Mouse (Mus musculus): ENCODE measurements around the gene Vmn1r167. TPM values are rescaled to one million over a fixed set of nuclear protein-coding genes. Genes with fewer than 3 reads are reported as not detected.
"Not testable (repeated sequence)": the region's sequence is repeated elsewhere in the genome, so short reads cannot be mapped to it uniquely, and the experiment has no call there.

The Vmn1r167 gene
- polyA plus RNA-seq (2015; fragmentation: Nextera tagmentation; extraction: Ambion mirVana), result not detected in 2 replicates

GRCm38 (mm10) chr7:23507106-23507505 is at the start of gene Vmn1r167:
Gene Vmn1r167 (minus strand): TSS chr7:23507206.
- H3K4me3 ChIP-seq (replicated peaks); H3K4me2 ChIP-seq (replicated peaks); H3K36me3 ChIP-seq; H3K27ac ChIP-seq (replicated peaks); ATAC-seq (ENCODE audit: insufficient number of reproducible peaks, low FRiP score, low TSS enrichment, low read depth); H3K9ac ChIP-seq; H3K4me1 ChIP-seq; H3K27me3 ChIP-seq: not testable (repeated sequence)
- peaks cover 10% of the 10 kb centered on the region; the same call in 1 of the 2 replicates for H3K9me3 ChIP-seq (replicated peaks)
- WGBS, result 80% methylated on average over 2 of the region's 2 CpGs

GRCm38 (mm10) chr7:23539432-23539831 is 32.4 kb upstream of the Vmn1r167 start, which contains the start of gene Vmn1r168:
Gene Vmn1r168 (plus strand): TSS chr7:23539732.
- H3K4me1 ChIP-seq; H3K4me2 ChIP-seq (replicated peaks); H3K36me3 ChIP-seq; ATAC-seq (ENCODE audit: insufficient number of reproducible peaks, low FRiP score, low TSS enrichment, low read depth); H3K27ac ChIP-seq (replicated peaks); H3K9ac ChIP-seq; H3K27me3 ChIP-seq; H3K9me3 ChIP-seq (replicated peaks); H3K4me3 ChIP-seq (replicated peaks): not testable (repeated sequence)
- no CpG with 5 or more reads among the region's 1 CpGs for WGBS

DNA sequence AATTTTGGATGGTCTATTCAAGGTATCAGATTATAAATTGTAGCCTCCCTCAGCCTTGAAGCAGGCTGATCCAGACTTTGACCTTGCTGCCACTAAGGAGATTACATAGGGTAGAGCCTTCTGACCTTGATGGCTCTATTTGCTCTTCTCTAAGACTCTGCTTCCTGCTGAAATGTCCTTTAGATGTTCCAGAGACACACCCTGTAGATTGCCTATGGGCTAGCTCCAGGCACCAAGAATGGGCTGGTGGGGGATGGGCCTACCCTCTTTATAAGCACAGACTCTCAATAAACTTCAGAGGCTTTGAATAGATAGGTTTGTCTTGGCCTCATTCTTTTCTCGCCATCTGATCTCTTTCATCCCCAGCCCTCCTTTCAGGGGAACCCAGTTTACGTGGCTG is 34.1 kb downstream of the Vmn1r167 start:
- not testable (repeated sequence) for H3K9me3 ChIP-seq (replicated peaks); H3K36me3 ChIP-seq; H3K4me1 ChIP-seq; H3K4me3 ChIP-seq (replicated peaks); H3K9ac ChIP-seq; H3K27ac ChIP-seq (replicated peaks); ATAC-seq (ENCODE audit: insufficient number of reproducible peaks, low FRiP score, low TSS enrichment, low read depth); H3K4me2 ChIP-seq (replicated peaks); H3K27me3 ChIP-seq
- WGBS, result 70% methylated on average over 2 of the region's 2 CpGs

GRCm38 (mm10) chr7:23470832-23471231 is 36.2 kb downstream of the Vmn1r167 start:
- not testable (repeated sequence) for H3K4me1 ChIP-seq; H3K27ac ChIP-seq (replicated peaks); H3K36me3 ChIP-seq; H3K27me3 ChIP-seq; H3K4me2 ChIP-seq (replicated peaks); H3K9me3 ChIP-seq (replicated peaks); ATAC-seq (ENCODE audit: insufficient number of reproducible peaks, low FRiP score, low TSS enrichment, low read depth); H3K4me3 ChIP-seq (replicated peaks); H3K9ac ChIP-seq
- 60% methylated on average over 3 of the region's 3 CpGs for WGBS

GRCm38 (mm10) chr7:23470201-23470600 is 36.8 kb downstream of the Vmn1r167 start:
- H3K9me3 ChIP-seq (replicated peaks); H3K4me1 ChIP-seq; ATAC-seq (ENCODE audit: insufficient number of reproducible peaks, low FRiP score, low TSS enrichment, low read depth); H3K9ac ChIP-seq; H3K4me3 ChIP-seq (replicated peaks); H3K27me3 ChIP-seq; H3K27ac ChIP-seq (replicated peaks); H3K36me3 ChIP-seq; H3K4me2 ChIP-seq (replicated peaks): not testable (repeated sequence)
- WGBS, result 72% methylated on average over 3 of the region's 3 CpGs

Other genes starting within 250 kb of the Vmn1r167 start
- gene Gm6902, start 228.3 kb downstream of the Vmn1r167 start, polyA plus RNA-seq (2015; fragmentation: Nextera tagmentation; extraction: Ambion mirVana), result not detected in 2 replicates
- not detected in 2 replicates for gene Nlrp4e, start 206.0 kb downstream of the Vmn1r167 start, polyA plus RNA-seq (2015; fragmentation: Nextera tagmentation; extraction: Ambion mirVana)
- 0.07 TPM in 1 of 2 replicates, not detected in the other for gene Nlrp5, start 121.3 kb downstream of the Vmn1r167 start, polyA plus RNA-seq (2015; fragmentation: Nextera tagmentation; extraction: Ambion mirVana)
- gene Vmn1r168, start 32.5 kb upstream of the Vmn1r167 start, polyA plus RNA-seq (2015; fragmentation: Nextera tagmentation; extraction: Ambion mirVana), result not detected in 2 replicates
- 0.09 TPM in 1 of 2 replicates, not detected in the other for gene Vmn1r169, start 68.3 kb upstream of the Vmn1r167 start, polyA plus RNA-seq (2015; fragmentation: Nextera tagmentation; extraction: Ambion mirVana)
- gene Vmn1r170, start 99.0 kb upstream of the Vmn1r167 start, polyA plus RNA-seq (2015; fragmentation: Nextera tagmentation; extraction: Ambion mirVana), result not detected in 2 replicates
- not detected in 2 replicates for gene Vmn1r171, start 123.5 kb upstream of the Vmn1r167 start, polyA plus RNA-seq (2015; fragmentation: Nextera tagmentation; extraction: Ambion mirVana)
- gene Vmn1r172, start 151.1 kb upstream of the Vmn1r167 start, polyA plus RNA-seq (2015; fragmentation: Nextera tagmentation; extraction: Ambion mirVana), result not detected in 2 replicates
- gene Vmn1r173, start 193.5 kb upstream of the Vmn1r167 start, polyA plus RNA-seq (2015; fragmentation: Nextera tagmentation; extraction: Ambion mirVana), result not detected in 2 replicates
- gene Vmn1r174, start 245.1 kb upstream of the Vmn1r167 start, polyA plus RNA-seq (2015; fragmentation: Nextera tagmentation; extraction: Ambion mirVana), result not detected in 2 replicates

Measured in embryonic facial prominence, embryonic 15.5 days (tissue).